Mouse (Mus musculus): ENCODE data around the gene Srsf4. TPM values are rescaled to one million over a fixed set of nuclear protein-coding genes. Genes with fewer than 3 reads are reported as not detected.

The Srsf4 gene
- total RNA-seq, 2 experiments from 2014 or later = 32.0 to 33.8 TPM

- no peak for DNase-seq
- TF ChIP-seq CTCF (IDR thresholded peaks at IDR 0.05) = no peak
- Histone ChIP-seq H3K27ac (no peak overlapping the region), H3K4me3 (no peak overlapping the region)
- intact Hi-C loops (cut with DNase I) = no loop called here
Measured at GRCm38 (mm10) chr4:131906423-131906822, 33.0 kb downstream of the Srsf4 start.

GRCm38 (mm10) chr4:131907912-131908311 lies 34.5 kb downstream of the Srsf4 start:
- Histone ChIP-seq H3K4me3 (no peak overlapping the region), H3K27ac (no peak overlapping the region)
- no peak for DNase-seq
- peak; percentile 38; the same call in 1 of the 2 replicates for TF ChIP-seq CTCF (IDR thresholded peaks at IDR 0.05)
- intact Hi-C loops (cut with DNase I) = no loop called here

DNA sequence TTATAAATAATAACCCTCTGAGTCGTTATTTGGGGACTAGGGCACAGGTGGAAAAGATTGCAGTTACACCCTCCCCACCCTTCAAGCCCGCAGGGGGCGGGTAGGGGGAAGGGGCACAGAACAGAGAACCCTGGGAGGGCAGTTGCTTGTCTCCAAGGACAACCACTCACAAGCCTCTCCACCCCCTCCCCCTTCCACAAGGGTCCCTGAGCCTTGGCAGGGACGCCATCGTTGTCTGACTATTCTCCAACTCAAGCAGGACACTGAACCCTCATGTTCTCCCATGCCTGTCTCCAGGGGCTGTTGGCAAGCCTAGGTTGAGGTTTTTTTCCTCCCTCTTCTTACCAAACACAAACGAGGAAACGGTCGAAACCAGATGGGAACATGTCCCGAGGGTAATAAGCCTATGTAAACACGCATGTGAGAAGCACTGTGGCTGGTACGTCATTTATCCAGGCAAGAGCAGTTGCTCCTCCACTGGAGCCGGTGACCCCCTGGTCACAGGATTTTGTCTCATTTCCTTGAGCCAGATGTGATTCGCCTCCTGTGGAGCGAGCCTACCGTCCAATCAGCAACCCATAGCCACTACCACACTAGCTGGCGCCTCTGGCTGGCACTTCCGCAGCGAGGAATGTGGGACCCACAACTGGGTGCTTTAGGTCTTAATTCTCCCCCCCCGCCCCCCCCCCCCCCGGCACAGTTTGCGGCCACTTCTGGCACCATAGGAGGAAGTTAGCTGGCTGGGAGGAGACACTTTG lies 37.0 kb downstream of the Srsf4 start:
- H3K4me3 ChIP-seq = peak overlapping the region; percentile 22
- peak overlapping the region; percentile 58 for H3K27ac ChIP-seq
- no peak for TF ChIP-seq CTCF (IDR thresholded peaks at IDR 0.05)
- intact Hi-C loops (cut with DNase I) = no loop called here
- DNase-seq = no peak

- TF ChIP-seq CTCF (IDR thresholded peaks at IDR 0.05) = no peak
- no peak overlapping the region for H3K4me3 ChIP-seq
- DNase-seq = no peak
- H3K27ac ChIP-seq = no peak overlapping the region
- intact Hi-C loops (cut with DNase I) = no loop called here
Measured at GRCm38 (mm10) chr4:131911521-131911920, 38.1 kb downstream of the Srsf4 start.

- TF ChIP-seq CTCF (IDR thresholded peaks at IDR 0.05) = no peak
Measured at GRCm38 (mm10) chr4:131913526-131913925, 40.1 kb downstream of the Srsf4 start.

GRCm38 (mm10) chr4:131914046-131914643 lies 40.7 kb downstream of the Srsf4 start:
- intact Hi-C loops (cut with DNase I) = no loop called here

More at GRCm38 (mm10) chr4:131913526-131913925, 40.1 kb downstream of the Srsf4 start:
- intact Hi-C loops (cut with DNase I) = no loop called here
- DNase-seq = no peak
- peak overlapping the region; percentile 49 for H3K27ac ChIP-seq
- no peak overlapping the region for H3K4me3 ChIP-seq

GRCm38 (mm10) chr4:131914891-131915469 lies 41.6 kb downstream of the Srsf4 start:
- intact Hi-C loops (cut with DNase I) = loop anchor here (5.0 kb wide), 1 partner anchor 162 kb away; the partner anchor contains the start of gene Epb41
- TF ChIP-seq CTCF (IDR thresholded peaks at IDR 0.05) = no peak
- Histone ChIP-seq H3K27ac (peak overlapping the region; percentile 56), H3K4me3 (peak overlapping the region; percentile 59)
- DNase-seq = peak; percentile 59

More at GRCm38 (mm10) chr4:131914046-131914643, 40.7 kb downstream of the Srsf4 start:
- TF ChIP-seq CTCF (IDR thresholded peaks at IDR 0.05) = no peak
- Histone ChIP-seq H3K27ac (no peak overlapping the region), H3K4me3 (no peak overlapping the region)
- peak; percentile 16 for DNase-seq

DNA sequence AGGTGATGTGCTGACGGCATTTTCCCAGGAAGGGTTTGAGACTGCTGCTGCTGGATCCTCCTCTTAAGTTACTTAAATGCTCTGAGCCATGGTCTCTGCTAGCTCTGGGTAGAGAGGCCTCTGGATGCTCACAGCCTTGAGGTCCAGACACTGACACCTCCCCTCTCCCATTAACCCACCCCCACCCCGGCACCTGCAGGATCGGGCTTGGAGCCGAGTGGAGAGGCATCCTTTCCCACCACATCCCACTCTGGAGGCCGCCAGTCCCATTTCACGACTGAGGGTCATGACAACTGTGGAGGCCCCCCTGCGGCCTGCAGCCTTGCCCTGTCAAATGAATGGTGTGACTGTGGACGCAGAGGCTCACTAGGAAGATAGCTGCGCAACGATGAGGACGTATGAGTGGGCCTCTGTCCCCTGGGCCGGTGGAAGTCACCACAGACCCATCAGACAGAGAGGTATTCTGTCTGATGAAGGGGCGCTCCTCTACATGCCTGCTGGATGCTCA lies 42.5 kb downstream of the Srsf4 start:
- Histone ChIP-seq H3K4me3 (peak overlapping the region; percentile 50), H3K27ac (0 out of 2 replicates have a peak overlapping the region, but pooled peaks have one; percentile 20)
- peak; percentile 19 for DNase-seq
- no peak for TF ChIP-seq CTCF (IDR thresholded peaks at IDR 0.05)
- intact Hi-C loops (cut with DNase I) = loop anchor here (5.0 kb wide), 1 partner anchor 161 kb away; the partner anchor contains the start of gene Epb41

GRCm38 (mm10) chr4:131916425-131916824 lies 43.0 kb downstream of the Srsf4 start:
- Histone ChIP-seq H3K4me3 (peak overlapping the region; percentile 50), H3K27ac (peak overlapping the region; percentile 20; the same call in 1 of the 2 replicates)
- peak; percentile 89 for DNase-seq
- intact Hi-C loops (cut with DNase I) = loop anchor here (5.0 kb wide), 1 partner anchor 161 kb away; the partner anchor contains the start of gene Epb41
- peak; percentile 99 for TF ChIP-seq CTCF (IDR thresholded peaks at IDR 0.05)

DNA sequence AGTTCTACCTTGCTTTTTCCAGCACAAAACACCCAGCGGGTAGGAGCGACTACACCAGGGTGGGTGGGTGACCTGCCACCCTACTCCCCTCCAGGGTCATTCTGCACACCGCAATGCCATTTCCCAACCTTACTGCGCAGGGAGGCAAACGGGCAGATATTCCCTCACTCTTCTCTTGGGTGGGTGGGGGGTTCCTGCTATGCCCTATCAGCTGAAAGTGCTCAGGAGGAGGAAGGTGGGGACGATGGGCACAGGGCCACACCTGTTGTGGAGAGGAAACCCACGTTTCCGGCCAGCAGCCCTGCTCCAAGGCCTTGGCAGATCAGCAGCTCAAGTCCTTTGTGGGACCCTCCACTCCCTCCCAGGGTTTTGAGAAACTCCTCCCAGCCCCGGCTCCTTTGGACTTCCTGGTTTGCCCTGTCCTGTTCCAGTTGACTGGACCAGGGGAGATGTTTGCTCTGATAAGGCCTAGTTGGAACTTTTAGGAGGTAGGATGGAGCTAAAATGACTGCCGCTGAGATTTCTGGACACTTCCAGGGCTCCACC lies 43.7 kb downstream of the Srsf4 start:
- no peak for DNase-seq
- H3K4me3 ChIP-seq = no peak overlapping the region
- H3K27ac ChIP-seq = peak overlapping the region; percentile 4; the same call in 1 of the 2 replicates
- TF ChIP-seq CTCF (IDR thresholded peaks at IDR 0.05) = no peak
- intact Hi-C loops (cut with DNase I) = loop anchor here (5.0 kb wide), 1 partner anchor 160 kb away; the partner anchor contains the start of gene Epb41

DNA sequence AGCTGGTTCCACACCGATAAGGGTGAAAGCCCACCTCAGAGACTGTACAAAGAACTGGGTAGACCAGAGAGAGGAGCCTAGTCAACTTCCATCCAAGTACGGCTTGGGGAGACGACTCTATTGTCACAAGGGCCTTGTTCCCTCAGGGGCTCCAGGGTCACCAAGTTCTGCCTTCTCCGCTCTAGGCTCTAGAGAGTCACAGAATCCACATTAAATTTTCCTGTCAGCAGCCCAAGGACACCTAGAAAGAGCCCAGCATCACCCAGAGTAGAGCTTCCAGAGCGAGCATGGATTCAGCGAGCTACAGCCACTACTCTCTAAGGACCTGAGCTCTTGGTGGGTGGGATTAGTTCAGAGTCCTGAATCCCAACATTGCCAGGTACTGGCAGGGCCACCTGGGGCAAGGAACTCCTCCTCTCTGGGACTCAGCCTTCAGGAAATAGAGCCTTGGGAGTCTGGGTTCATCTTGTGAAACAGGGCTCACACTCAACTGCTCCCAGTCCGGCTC lies 44.7 kb downstream of the Srsf4 start:
- no peak for DNase-seq
- intact Hi-C loops (cut with DNase I) = loop anchor here (5.0 kb wide), 1 partner anchor 159 kb away; the partner anchor contains the start of gene Epb41
- no peak for TF ChIP-seq CTCF (IDR thresholded peaks at IDR 0.05)
- Histone ChIP-seq H3K27ac (no peak overlapping the region), H3K4me3 (no peak overlapping the region)
